Mouse (Mus musculus) lung, adult 2 months (tissue): ENCODE measurements around the gene Pla2g2d. TPM values are rescaled to one million over a fixed set of nuclear protein-coding genes. Genes with fewer than 3 reads are reported as not detected.

ENCODE experiments used
- DNase-seq: peaks from one replicate; pipeline ENCODE4 v3.0.0; 2022
- H3K4me1 ChIP-seq: fragments of 200-500 bp; 2 replicates; pipeline ENCODE4 v1.6.1; 2011; ENCODE audit warnings: low read length; ENCODE audit not compliant: control insufficient read depth, insufficient read depth
- H3K4me3 ChIP-seq: fragments of 200-500 bp; replicated peaks from 2 replicates; pipeline ENCODE3; 2011; ENCODE audit warnings: low read depth, mild to moderate bottlenecking, control low read depth, low read length; ENCODE audit errors: extremely low read depth
- CTCF ChIP-seq: fragments of 200-500 bp; IDR thresholded peaks from 2 replicates; pipeline ENCODE4 v1.5.1; 2011; ENCODE audit warnings: mild to moderate bottlenecking, low read length, control low read depth; ENCODE audit not compliant: insufficient read depth
- POLR2A ChIP-seq: fragments of 200-500 bp; IDR thresholded peaks from 2 replicates; pipeline ENCODE4 v1.6.1; 2011; ENCODE audit warnings: low read depth, mild to moderate bottlenecking, control low read depth, low read length, borderline replicate concordance; ENCODE audit errors: extremely low read depth
- WGBS: fragments of 180-500 bp; shearing (Covaris S2); methylation state at CpG from one replicate; pipeline ENCODE4 v1.1.7; 2018; 5-methylcytosine and 5-hydroxymethylcytosine counted together
- polyA plus RNA-seq: library from polyadenylated mRNA; depleted of rRNA; stranded (reverse); fragments of >200 nt; gene quantifications from 2 replicates; pipeline ENCODE4 v1.2.3, GENCODE M21; 2012

Gene Pla2g2d
- polyA plus RNA-seq, 1 experiment = 2.5 TPM

DNA sequence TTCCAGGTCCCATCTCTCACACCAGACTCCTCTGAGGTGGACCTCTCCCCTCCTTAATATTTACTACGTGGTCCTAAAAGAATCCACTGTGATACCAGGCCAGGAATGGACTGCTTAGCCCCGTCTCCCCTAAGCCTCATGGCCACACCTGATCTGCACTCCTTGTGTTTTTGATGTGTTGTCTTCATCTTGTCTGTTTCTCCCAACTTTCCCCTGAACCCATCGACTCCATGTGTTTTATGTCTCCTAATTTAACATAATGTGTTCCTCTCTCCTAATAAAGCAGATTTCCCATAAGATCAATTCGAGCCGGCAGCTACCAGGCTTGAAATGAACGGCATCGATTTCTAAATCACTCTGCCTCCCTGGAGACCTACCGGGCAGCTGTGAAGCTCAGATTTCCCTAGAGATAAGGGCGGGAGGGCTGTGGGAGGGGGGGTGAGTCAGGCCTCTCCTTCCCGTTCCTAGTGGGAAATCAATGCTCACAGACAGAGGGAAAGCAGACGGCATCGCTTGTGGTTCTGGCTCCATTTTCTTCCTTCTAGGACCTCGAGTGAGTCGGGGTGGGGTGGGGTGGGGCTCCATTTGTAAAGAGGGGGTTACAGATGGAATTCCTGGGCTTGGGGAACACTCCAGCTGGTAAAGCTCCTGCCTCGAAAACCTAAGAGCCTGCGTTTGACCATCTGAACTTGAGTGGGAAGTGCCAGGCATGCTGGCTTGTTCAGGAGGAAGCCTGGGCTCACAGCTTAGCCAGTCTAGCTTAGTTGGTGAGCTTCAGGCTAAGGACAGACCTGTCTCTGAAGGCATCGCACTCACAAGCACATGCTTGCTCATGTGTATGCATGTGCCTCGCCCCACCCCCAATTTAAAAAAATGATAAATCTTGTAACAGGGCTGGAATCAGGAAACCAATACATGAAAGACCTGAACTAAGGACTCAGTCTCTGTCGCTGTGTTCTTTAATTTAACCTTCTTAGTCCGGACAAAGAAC is 2.2 kb downstream of the Pla2g2d start:
- no peak overlapping the region for H3K4me3 ChIP-seq
- H3K4me1 ChIP-seq = no peaks in the 10 kb centered on the region
- WGBS = 37% methylated on average over 20 of the region's 20 CpGs
- TF ChIP-seq CTCF = no peak
- TF ChIP-seq POLR2A = no peak
- DNase-seq = no peak

DNA sequence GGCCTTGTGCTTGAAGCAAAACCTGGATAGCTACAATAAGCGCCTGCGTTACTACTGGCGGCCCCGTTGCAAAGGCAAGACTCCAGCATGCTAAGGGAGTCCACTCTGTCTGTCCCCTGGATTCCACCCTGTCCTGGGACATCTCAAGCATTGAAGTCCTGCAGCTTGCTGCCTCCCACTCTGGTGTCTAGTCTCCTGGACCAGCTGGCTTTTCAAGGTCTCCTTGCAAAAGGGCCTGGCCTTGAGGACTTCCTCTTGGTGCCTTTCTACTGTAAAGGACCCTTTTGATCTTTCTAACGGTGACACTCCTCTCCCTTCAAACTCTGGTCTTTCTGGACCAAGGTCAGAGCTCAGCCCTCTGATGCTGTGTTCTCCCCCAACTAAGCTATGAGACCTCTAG is 4.8 kb downstream of the Pla2g2d start:
- H3K4me3 ChIP-seq = no peak overlapping the region
- WGBS = 80% methylated on average over 5 of the region's 5 CpGs
- no peaks in the 10 kb centered on the region for H3K4me1 ChIP-seq
- TF ChIP-seq POLR2A (no peak), CTCF (no peak)
- no peak for DNase-seq

DNA sequence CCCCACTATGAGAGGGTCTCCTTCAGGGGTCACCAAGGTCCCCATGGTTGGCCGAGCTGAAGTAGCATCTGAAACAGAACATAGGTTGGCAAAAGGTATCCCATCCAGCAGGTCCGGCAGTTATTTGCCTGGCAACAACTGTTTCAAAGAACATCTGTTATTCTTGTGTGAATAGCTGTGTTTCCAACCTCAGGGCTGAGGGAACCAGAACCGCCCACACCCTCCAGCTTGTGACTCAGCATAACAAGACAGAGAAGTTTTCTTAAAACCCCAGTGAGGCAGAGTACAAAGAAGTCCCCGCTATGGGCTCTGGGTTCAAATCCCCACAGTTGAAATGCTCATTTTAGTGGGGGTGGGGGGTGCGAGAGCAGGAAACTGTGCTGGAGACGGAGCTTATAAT is 6.6 kb downstream of the Pla2g2d start:
- H3K4me1 ChIP-seq = no peaks in the 10 kb centered on the region
- 75% methylated on average over 6 of the region's 6 CpGs for WGBS
- H3K4me3 ChIP-seq = no peak overlapping the region
- TF ChIP-seq CTCF = no peak
- TF ChIP-seq POLR2A = no peak
- no peak for DNase-seq

DNA sequence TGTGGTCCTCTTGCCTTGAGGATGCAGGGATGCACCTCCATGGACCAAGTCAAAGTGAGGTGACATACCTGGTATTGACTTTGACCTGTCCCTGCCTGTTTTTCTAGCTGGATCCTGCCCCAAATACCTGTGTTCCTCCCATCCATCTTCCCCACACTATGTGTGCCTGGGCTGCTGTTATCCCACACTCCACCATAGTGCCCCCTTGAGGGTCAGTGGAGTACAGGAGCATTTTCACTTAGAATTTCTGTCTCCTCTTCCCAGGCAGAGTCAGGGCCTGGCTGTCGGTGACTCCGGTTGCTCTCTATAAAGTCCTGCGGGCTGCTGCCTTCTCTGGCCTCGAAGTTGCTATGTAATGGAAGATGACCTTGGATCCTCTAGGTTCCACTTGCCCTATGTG is 10.2 kb downstream of the Pla2g2d start:
- no peaks in the 10 kb centered on the region for H3K4me1 ChIP-seq
- DNase-seq = no peak
- H3K4me3 ChIP-seq = no peak overlapping the region
- 34% methylated on average over 4 of the region's 4 CpGs for WGBS
- no peak for TF ChIP-seq CTCF
- TF ChIP-seq POLR2A = no peak

DNA sequence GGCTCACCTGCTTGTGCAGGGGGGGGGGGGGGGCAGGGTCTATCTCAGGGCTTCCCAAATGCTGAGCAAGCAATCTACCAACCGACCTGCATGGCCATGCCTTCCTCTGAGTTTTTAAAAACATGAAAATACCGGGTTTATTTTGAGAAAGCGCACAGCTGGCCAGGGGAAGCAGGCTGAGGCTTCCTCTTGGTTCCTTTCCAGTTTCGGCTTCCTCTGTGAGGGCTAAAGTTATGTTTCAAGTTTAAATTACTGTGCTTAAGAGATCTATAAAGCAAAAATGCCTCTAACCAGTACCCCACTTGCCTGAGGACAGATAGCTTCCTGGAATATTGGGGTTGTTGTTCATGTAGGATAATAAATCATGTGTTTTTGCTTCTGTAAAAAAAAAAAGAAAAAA is 10.6 kb downstream of the Pla2g2d start:
- TF ChIP-seq CTCF (no peak), POLR2A (no peak)
- WGBS = 24% methylated on average over 4 of the region's 4 CpGs
- DNase-seq = no peak

DNA sequence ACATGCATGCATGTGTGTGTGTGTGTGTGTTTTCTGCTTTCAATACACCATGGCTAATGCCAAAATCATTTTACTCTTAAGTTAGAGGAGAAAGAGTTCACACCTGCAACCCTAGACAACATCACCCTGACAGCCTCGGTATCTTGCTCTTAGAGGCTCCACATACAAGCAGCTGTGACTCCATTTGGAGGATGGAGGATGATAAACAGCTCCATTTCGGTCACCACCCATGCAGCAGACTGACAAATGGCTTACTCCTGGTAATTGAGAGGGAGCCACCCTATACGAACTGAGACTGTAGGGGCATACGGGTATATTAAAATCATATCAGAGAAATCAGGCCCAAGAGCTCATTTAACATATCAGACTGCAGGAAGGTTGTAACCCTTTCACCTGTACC is 12.8 kb downstream of the Pla2g2d start:
- WGBS = 76% methylated on average over 4 of the region's 4 CpGs
- H3K4me3 ChIP-seq = no peak overlapping the region
- H3K4me1 ChIP-seq = no peaks in the 10 kb centered on the region
- no peak for DNase-seq
- no peak for TF ChIP-seq POLR2A
- no peak for TF ChIP-seq CTCF

More for the DNA sequence above, 10.6 kb downstream of the Pla2g2d start:
- Histone ChIP-seq H3K4me1 (no peaks in the 10 kb centered on the region), H3K4me3 (no peak overlapping the region)

DNA sequence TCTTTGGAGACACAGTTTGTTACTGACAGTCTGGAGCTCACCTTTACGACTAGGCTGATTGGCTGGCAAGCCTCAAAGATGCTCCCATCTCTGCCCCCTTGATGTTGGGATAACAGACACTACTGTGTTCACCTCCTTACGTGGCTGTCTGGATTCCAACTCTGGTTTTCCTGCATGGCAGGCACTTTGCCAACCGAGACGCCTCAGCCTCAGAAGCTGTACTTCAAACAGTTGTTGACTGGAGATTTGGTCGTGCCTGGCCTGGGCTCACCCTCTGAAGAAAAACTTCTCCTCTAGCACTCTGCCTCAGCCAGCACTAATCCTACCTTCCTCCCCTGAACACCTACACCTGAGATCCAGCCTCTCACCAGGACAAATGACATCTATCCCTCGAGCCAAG is 15.9 kb downstream of the Pla2g2d start:
- DNase-seq = no peak
- TF ChIP-seq POLR2A (no peak), CTCF (no peak)
- 44% methylated on average over 6 of the region's 6 CpGs for WGBS
- no peak overlapping the region for H3K4me3 ChIP-seq
- no peaks in the 10 kb centered on the region for H3K4me1 ChIP-seq

DNA sequence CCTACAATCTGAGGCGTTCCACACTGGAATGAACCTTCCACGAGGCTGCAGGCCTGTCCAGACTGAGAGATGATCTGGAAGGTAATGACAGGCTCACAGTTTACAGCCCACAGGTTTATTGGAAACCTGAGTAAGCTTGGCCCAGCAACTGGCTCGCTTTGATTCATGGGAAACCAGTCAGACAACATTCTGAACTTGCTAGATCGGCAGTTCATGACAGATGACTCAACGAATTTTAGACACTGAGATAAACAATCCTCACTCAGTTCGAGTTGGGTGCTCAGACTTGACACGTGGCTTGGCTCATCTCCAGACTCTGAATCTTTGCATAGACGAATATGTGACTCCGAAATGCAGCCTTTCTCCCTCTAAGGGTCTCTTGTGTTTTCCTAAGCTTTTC is 17.1 kb downstream of the Pla2g2d start:
- H3K4me3 ChIP-seq = no peak overlapping the region
- TF ChIP-seq POLR2A (no peak), CTCF (no peak)
- WGBS = 21% methylated on average over 9 of the region's 9 CpGs
- no peaks in the 10 kb centered on the region for H3K4me1 ChIP-seq
- peak; percentile 8 for DNase-seq

DNA sequence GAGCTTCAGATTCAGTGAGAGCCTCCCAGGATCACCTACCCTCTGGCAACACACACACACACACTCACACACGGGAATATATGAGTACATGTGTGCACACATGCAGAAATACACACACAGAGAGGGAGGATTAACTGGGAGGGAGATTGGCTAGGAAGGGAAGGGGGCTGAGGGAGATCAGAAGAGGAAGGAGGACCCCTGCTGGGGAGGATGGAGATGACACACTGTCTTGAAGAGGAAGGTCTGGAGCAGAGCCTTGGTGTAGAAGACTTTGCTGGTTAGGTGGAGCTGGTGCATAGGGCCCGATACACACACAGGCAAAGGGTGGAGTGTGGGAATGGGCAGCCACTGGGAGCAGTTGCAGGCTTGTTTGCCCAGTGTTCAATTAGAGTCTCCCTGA is 17.7 kb downstream of the Pla2g2d start:
- DNase-seq = peak; percentile 12

DNA sequence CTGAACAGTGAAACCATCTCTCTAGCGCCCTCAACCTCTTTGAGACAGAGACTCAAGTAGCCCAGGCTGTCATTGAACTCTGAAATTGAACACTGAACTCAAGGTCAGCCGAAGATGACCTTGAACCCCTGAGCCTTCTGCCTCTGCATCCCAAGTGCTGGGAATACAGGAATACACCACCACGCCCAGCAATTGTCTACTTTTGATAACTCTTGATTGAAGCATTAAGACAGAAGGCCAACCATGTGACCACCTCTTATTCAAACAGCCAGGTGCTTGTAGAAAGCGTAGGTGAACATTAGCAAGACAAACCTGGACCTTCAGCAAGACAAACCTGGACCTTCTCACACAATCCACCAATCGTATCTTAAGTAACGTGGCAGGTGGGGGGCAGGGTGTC is 18.8 kb downstream of the Pla2g2d start:
- Histone ChIP-seq H3K4me3 (no peak overlapping the region), H3K4me1 (no peaks in the 10 kb centered on the region)
- 86% methylated on average over 6 of the region's 6 CpGs for WGBS
- TF ChIP-seq CTCF (no peak), POLR2A (no peak)
- no peak for DNase-seq

More for the DNA sequence above, 17.7 kb downstream of the Pla2g2d start:
- 46% methylated on average over 2 of the region's 2 CpGs for WGBS
- TF ChIP-seq CTCF = peak; percentile 47; the same call in 1 of the 2 replicates
- no peak for TF ChIP-seq POLR2A
- H3K4me3 ChIP-seq = no peak overlapping the region
- H3K4me1 ChIP-seq = no peaks in the 10 kb centered on the region
